Mouse (Mus musculus) megakaryocyte, embryonic 14.5 days (primary cell): Measurements from ENCODE around the gene Deup1.

Experiments used
- FLI1 ChIP-seq: IDR thresholded peaks from 2 replicates; pipeline ENCODE4 v1.6.1; 2012; ENCODE audit warnings: low read length, inconsistent platforms, mixed read lengths
- GATA1 ChIP-seq: IDR thresholded peaks from 3 replicates; pipeline ENCODE4 v1.6.1; 2012; ENCODE audit warnings: mixed read lengths, low read length, inconsistent platforms, borderline replicate concordance

DNA sequence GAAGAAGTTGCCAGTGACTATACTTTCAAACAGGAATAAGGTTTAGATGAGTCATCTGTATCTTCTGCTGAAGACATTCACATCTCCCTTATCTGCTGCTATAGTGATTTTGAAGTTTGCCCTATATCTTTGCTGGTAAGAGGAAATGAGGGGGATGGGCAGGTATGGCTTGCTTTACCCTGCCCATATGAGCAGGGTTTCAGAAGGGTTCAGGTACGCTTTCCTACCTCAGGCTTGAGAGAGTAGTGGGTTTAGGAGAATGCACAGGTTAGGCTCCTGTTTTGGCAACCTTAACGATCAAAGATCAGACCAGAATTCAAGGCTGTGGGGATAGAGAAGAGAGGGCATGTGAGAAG lies 97.8 kb downstream of the Deup1 start:
- no peak for TF ChIP-seq FLI1
- no peak for TF ChIP-seq GATA1
